Mouse (Mus musculus) neutrophil, adult 65 days (primary cell): ENCODE results near the gene Vmn1r199. TPM values are rescaled to one million over a fixed set of nuclear protein-coding genes. Genes with fewer than 3 reads are reported as not detected.

ENCODE experiments used
- total RNA-seq: library from RNA; stranded (reverse); gene quantifications from 2 replicates; pipeline ENCODE4 v1.2.4, GENCODE M21; 2023

The Vmn1r199 gene
- total RNA-seq, result not detected in 2 replicates

DNA sequence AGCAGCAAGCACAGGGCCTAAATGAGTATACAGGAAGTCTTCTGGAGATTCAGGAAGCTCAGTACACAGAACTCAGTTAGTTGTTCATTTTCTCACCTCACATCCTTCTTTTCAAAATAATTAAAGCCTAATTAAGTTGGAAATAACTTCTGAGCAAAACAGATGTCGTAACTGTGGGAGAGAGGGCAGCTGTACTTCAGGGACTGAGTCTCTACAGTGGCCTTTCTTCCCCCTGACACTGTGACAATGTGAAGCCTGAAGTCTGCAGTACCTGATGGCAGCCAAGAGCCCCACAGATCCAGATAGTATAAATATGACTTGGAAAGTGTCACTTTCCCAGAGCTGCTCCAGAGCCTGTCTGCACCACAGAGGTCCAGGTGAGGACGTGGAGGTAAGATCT is at the start of gene Vmn1r199:
Gene Vmn1r199 (plus strand): TSS at position 301 of the 400 bp plus-strand sequence.

DNA sequence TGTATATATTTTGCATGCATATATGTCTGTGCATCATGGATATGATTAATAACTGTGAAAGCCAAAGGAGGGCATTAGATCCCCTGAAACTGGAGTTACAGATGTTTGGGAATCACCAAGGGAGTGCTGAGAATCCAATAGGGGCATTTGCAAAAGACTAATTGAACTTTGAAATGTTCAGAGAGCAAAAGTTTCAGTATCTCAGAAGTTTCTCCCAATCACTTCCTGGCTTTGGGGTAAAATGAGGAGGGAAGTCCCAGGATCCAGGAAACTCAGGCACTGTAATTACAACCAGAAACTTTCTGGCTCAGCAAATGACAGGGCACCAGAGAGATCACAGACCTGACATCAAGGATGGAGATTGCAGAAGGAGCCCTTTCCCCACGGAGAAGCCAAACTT is 29.6 kb upstream of the Vmn1r199 start, which contains the start of gene Vmn1r198:
Gene Vmn1r198 (plus strand): TSS at position 301 of the 400 bp plus-strand sequence.

DNA sequence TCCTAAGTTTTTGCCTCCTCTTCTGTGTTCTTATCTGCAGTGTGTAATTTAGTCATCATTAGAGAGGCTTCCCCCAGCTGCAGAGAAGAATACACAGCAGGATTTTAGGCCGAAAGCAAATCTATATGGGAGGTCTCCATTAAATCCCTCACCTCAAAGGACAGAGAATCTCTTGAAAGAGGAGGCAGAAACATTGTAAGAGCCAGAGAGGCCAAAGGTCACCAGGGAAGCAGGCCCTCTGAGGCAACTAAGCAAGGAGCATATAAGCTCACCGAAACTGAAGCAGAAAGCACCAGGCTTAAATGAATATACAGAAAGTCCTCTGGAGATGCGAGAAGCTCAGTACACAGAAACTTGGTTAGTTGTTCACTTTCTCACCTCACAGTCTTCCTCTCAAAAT is 10.5 kb downstream of the Vmn1r199 start, which contains the start of gene Vmn1r200:
Gene Vmn1r200 (plus strand): TSS at position 301 of the 400 bp plus-strand sequence.

Other genes with a start within 250 kb of the Vmn1r199 start
- gene Vmn1r191, start 195.8 kb upstream of the Vmn1r199 start, total RNA-seq, result not detected in 2 replicates
- not detected in 2 replicates for gene Vmn1r192, start 188.7 kb upstream of the Vmn1r199 start, total RNA-seq
- gene Vmn1r193, start 156.7 kb upstream of the Vmn1r199 start, total RNA-seq, result not detected in 2 replicates
- not detected in 2 replicates for gene Vmn1r194, start 135.6 kb upstream of the Vmn1r199 start, total RNA-seq
- gene Vmn1r195, start 109.3 kb upstream of the Vmn1r199 start, total RNA-seq, result not detected in 2 replicates
- gene Vmn1r196, start 89.9 kb upstream of the Vmn1r199 start, total RNA-seq, result not detected in 2 replicates
- gene Vmn1r197, start 55.2 kb upstream of the Vmn1r199 start, total RNA-seq, result not detected in 2 replicates
- gene Vmn1r198, start 29.5 kb upstream of the Vmn1r199 start, total RNA-seq, result not detected in 2 replicates
- not detected in 2 replicates for gene Vmn1r200, start 10.6 kb downstream of the Vmn1r199 start, total RNA-seq
- not detected in 2 replicates for gene Vmn1r201, start 92.1 kb downstream of the Vmn1r199 start, total RNA-seq
- gene Vmn1r202, start 125.6 kb downstream of the Vmn1r199 start, total RNA-seq, result not detected in 2 replicates
- gene Vmn1r203, start 138.3 kb downstream of the Vmn1r199 start, total RNA-seq, result not detected in 2 replicates
- not detected in 2 replicates for gene Vmn1r204, start 173.4 kb downstream of the Vmn1r199 start, total RNA-seq
- gene Vmn1r205, start 213.2 kb downstream of the Vmn1r199 start, total RNA-seq, result not detected in 2 replicates
- gene Vmn1r206, start 244.4 kb downstream of the Vmn1r199 start, total RNA-seq, result not detected in 2 replicates